Mouse (Mus musculus): Measurements from ENCODE around the gene Gm49373.

The Gm49373 gene

DNA sequence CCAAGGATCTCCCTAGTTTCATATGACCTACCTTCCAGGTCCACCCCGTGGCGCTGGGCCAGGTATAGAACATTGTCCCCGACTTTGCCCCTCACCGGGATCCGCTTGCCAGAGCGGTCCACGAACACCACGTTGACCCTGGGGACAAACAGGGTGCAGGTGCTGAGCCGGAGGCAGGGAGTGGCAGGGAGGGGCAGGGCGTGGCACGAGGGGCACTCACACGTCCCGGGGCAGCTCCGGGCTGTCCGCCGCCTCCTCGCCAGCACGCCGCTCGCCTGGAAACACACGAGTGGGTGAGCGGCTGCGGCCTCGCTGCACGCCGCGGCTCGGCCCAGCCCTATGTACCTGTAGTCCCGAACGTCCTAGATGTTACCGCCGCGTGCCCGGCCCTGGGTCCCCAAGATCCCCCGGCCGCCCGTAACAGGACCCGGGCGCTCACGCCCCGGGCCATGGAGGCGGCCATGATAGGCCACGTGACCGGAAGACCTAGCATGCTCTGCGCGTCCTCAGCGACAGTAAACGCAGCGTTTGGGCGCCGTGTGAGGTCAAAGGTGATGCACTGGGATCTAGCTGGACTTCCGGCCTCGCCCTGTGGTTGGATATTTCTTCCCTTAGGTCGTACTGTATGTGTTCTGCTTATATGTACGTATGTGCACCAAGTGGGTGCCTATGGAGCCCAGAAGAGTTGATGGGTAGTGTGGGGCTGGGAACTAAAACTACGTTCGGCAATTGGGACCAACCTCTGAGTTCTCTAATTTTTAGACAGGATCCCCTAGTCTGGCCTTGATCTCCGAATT lies at the start of gene Gm49373, which contains the start of gene Fdx1l:
Gene Gm49373 (minus strand): TSS at position 53 of the 797 bp plus-strand sequence.
Gene Fdx1l (minus strand): TSS at position 571 of the 797 bp plus-strand sequence.
- peak; percentile 95 for DNase-seq

DNA sequence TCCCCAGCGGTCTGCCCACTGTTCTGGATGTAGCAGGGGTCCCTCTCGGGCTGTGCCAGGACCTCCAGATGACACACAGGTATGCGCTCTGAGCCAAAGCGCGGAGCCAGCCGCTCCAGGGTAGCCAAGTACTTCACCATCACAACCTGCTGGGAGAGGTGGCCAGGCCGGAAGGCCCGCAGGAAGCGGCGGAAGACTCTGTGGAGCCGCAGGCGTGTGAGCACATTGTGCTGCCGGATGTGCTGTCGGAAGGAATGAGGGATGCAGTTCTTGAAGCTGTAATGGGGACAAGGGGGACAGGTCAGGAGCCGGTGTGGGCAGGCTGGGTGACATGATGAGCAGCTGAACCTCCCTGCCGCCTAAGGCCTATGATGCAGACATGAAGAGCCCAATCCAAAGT lies 48.6 kb upstream of the Gm49373 start:
- DNase-seq, result peak; percentile 28 to 42

GRCm38 (mm10) chr9:21117073-21117472 lies 44.2 kb upstream of the Gm49373 start:
- DNase-seq, result no peak

DNA sequence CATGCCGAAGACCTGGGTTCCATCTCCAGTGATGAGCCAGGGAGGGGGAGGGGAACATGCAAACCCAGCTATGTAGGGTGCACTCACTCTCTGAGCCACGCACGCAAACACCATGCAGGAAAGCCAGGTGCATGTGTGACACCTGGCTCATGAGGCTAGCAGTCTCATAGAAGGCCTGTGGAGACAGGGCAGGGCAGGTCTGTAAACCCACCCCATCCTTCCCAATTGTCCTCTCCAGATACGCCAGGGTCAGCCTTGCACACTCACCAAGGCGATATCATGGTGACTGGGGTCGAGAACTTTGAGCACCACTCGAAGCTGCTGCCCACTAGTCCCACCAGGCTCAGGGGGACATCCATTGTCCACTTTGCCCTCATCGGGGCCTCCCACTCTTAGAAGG lies 42.2 kb upstream of the Gm49373 start:
- DNase-seq, result no peak

DNA sequence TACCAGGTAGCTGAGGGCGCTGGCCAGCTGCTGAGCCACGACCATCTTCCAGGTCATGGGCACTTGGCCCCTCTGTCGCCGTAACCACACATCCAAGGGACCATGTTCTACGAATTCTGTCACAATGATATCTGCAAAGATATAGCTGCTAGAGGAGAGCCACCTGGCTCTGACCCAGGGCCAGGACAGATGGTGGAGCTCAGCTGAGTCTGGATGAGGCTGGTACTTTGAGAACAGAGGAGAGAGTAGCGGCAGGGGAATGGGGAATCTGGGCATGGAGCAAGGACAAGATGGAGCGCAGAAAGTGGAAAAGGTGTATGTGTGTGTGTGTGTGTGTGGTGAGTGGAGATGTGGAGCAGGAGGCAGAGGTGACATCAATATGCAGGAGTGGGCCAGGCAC lies 41.3 kb upstream of the Gm49373 start:
- no peak for DNase-seq

GRCm38 (mm10) chr9:21113751-21114150 lies 40.9 kb upstream of the Gm49373 start:
- DNase-seq, result no peak

DNA sequence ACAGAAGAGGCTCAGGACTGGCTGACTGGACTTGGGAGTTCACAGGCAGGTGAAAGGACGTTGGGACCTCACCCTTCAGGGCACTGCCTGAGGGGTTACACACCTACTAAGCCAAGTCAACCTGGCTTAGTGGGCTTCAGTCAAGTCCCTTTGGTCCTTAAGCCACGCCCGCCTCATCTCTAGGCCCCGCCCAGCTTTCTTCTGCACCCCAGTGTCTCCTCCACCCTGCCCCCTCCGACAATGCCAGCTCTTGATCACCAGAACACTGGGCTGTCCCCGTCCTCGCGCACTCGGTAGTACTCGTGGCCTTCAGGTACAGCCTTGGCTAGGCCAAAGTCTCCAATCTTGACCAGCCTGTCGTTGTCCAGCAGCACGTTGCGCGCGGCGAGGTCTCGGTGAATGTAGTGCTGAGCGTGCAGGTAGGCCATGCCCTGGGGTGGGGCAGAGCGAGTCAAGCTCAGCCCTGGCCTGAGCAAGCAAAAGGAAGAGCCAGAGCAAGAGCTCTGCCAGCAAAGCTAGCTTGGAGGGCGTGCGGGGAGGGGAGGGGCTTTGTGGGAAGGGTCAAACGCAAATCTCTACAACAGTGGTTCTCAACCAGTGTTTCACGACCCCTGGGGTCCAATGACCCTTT lies 34.8 kb upstream of the Gm49373 start:
- DNase-seq, result peak in 1 of 2 experiments; percentile 7

- DNase-seq, result no peak
These were observed 33.1 kb upstream of the Gm49373 start for GRCm38 (mm10) chr9:21105760-21106564.

DNA sequence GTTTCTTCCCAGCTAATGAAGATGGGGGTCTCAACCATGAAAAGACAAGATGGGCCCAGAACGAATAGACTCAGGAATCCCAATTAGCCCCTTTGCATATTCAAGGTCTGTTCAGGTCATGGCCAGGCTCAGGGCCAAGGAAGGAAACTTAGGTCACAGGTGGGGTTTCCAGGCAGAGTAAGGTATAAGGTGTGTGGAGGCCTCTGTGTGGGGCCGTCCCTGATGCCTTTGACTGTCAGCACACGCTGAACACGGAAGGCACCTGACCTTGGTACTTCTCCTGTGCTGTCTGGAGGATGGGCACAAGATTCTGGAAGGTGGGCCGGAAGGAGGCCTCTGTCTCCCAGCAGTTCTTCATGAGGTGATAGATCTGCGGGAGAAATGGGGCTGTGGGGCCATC lies 31.9 kb upstream of the Gm49373 start:
- no peak for DNase-seq

- DNase-seq, result peak in 1 of 2 experiments; percentile 21
These were observed 29.2 kb upstream of the Gm49373 start for GRCm38 (mm10) chr9:21102076-21102475.

DNA sequence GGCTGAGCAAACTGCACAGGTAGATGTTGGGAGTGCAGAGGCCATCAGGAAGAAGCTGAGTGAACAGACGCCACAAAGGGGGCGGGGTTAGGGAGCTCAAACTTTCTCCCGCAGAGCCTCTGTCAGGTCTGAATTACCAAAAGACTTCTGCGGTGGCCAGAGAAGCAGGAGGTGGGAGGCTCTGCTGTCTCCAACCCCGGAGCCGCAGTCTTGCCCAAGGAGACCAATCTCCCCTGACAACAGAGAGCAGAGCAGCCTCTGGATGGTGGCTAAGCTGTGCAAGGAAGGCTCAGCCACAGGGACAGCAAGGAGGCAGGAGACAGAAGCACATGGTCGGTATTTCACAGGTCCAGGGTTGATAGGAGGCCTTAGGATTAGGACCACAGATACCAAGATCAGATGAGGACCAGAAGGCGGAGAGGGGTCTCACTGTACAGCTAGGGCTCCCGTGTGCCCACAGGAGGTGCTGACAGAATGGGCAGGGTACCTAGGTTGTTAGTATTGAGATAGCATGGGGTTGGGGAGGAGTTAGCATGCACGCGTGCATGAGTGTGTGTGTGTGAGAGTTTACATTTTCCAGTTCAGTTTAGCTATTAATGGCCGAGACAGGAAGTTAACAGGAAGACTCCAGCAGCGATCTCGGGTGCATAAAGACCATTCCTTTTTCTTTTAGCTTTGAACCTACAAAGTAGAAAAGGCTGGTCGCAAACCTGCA lies 27.7 kb upstream of the Gm49373 start:
- no peak for DNase-seq

GRCm38 (mm10) chr9:21097793-21098192 lies 24.9 kb upstream of the Gm49373 start:
- DNase-seq, result no peak

GRCm38 (mm10) chr9:21095958-21096357 lies 23.1 kb upstream of the Gm49373 start:
- DNase-seq, result no peak

DNA sequence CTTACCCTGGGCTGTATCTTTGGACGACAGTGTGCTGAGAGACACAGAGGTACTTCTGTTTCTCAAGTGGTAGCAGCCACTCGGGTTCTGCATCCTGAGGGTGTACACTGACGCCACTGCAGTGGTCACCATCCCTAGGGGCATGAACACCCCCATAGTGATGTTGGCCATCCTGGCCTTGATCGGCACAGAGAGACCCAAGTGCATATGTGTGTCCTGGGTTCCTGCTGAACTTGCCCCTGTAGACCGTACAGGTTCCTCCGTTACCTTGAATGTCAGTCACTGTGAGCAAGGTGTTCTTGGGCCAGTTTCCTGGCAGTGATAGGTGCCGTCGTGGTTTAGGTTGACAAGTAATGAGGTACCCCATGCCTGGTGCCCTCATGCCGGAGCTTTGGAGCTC lies 20.5 kb upstream of the Gm49373 start:
- no peak for DNase-seq

DNA sequence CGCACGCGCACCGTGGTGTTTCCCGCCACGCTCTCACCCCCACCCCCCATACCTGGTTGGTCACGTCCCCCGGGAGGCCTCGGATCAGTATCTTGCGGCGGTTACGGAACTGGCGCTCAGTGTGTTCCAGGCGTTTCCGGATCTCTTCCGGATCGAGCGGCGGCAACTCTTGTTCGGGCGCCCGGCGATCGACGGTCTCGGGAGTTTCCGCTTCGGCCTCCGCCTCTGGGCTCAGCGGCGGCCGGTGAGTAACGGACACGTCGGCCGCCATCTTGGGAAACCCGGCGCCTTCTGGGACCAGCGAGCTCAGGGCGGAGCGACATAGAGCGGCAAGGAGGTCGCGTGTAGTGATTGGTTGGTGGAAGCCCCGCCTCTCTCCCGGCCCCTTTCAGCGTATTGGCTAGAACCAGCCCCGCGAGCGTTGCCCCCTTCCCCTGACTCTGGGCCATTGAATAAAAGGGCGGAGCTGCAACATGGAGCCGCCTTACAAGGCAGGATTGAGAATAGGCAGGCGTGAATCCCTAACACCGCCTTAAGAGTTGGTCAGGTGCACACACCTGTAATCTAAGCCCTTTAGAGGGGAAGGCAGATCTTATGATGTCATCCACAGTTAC lies 18.9 kb upstream of the Gm49373 start, which contains the start of the genes Gm38431 and Raver1:
Gene Gm38431 (minus strand): TSS at position 291 of the 614 bp plus-strand sequence.
Gene Raver1 (minus strand): TSS at position 302 of the 614 bp plus-strand sequence.
- DNase-seq, result peak; percentile 99

DNA sequence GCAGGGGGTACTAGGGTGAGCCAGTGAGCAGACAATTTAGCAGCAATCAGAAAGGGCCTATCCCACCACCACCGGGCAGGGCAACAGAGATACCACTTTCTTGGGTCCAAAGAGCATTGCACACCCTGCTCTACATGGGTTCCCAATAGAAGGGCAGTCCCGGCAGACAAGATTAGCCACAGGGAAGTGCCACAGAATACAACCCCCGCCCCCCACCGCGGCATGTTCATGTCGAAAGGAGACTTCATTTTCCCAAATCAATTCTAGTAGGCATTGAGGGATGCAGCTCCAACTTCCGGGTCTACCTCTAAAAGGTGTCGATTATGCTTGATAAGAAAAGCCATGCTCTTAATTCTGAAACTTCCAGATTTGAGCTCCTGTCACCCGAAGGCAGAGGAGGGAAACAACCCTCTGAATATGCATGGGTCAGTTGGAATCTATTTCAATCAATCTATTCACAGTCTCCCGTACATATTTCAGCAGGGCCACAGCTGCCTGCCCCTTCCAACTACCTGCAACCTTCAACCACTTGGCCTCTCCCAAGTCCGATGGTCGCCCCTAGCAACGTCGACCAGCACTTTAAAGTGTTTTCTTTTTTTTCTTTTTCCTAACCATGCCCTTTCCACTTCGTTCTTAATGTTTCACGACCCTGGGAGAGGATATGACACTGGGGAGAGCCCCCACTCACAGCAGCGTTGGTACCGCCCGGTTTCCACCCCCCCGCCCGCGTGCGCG lies 18.2 kb upstream of the Gm49373 start:
- DNase-seq, result peak in 1 of 2 experiments; percentile 25

DNA sequence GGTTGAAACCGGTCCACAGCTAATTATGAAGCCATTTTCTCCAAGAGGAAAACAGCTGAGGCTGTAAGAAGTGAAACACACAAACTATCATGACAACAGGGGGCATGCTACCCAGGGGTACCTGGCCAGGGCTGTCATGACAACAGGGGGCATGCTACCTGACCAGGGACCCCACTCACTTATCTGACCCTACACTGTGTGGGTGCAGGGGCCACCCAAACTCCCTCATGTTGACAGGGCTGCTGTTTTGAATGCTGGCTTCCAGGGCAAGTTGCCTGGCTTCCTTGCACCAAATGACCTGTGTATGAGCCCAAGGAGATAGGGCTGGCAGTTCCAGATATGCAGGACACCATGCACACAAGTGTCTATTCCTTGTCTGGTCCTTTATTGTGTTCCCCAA lies 17.6 kb upstream of the Gm49373 start:
- no peak for DNase-seq

- DNase-seq, result no peak
These were observed 10.4 kb upstream of the Gm49373 start for GRCm38 (mm10) chr9:21083324-21083723.

DNA sequence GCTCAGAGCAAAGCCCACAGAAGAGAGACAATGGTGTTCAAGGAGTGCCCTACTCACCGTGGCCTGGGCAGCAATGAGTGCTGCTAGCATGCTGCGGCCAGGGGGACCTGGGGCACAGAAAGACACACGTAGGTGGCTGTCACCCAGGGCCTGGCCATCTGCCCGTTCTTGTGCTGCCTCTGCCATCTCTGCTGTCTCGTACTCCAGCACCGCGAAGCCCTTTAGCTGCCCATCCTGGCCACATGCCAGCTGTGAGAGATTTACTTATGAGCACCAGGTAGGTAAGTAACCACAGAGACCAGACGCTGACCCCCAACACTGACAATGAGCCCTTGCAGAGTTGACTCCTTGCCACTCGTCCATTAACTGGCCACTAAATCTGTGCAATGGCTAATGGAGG lies 8.2 kb upstream of the Gm49373 start:
- no peak for DNase-seq

GRCm38 (mm10) chr9:21075625-21076024 lies 2.7 kb upstream of the Gm49373 start:
- no peak for DNase-seq

GRCm38 (mm10) chr9:21074173-21074572 lies 1.3 kb upstream of the Gm49373 start:
- DNase-seq, result no peak

Measured in kidney, postnatal 36 days (tissue).